Mouse (Mus musculus): Measurements from ENCODE around the gene 1700067K01Rik.
"Not testable (repeated sequence)": the region's sequence is repeated elsewhere in the genome, so short reads cannot be mapped to it uniquely, and the experiment has no call there.

1700067K01Rik gene

DNA sequence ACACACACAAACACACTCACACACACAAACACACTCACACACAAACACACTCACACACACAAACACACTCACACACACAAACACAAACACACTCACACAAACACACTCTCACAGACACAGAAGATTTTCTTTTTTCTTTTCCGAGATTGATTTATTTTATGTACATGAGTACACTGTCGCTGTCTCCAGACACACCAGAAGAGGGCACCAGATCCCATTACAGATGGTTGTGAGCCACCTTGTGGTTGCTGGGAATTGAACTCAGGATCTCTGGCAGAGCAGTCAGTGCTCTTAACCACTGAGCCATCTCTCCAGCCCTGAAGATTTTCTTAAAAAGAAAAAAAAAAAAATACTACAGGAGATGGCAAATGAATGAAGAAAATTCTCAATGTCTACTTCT, 18.1 kb upstream of the 1700067K01Rik start:
- DNase-seq (ENCODE audit: low spot score in 2 of 2): not testable (repeated sequence)

DNA sequence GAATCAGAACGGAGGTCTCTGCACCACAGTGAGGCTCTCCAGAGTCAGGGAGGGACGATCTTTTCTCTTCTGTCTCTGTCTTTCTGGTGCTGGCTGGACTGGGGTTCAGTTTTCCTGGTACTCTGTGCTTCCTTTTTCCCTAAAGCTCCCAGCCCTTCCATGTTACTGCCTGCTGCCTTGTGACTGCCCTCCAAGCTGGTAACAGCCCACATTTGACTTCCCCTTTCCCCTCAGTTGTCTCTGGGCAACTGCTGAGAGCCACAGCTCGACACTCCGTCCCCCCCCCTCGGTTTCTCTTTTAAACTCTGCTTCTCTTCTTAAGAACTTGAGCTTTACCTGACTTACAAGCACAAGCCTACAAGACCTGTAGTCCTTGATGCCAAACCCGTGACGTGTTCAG, 12.1 kb upstream of the 1700067K01Rik start:
- no peak for DNase-seq (ENCODE audit: low spot score in 2 of 2)

DNA sequence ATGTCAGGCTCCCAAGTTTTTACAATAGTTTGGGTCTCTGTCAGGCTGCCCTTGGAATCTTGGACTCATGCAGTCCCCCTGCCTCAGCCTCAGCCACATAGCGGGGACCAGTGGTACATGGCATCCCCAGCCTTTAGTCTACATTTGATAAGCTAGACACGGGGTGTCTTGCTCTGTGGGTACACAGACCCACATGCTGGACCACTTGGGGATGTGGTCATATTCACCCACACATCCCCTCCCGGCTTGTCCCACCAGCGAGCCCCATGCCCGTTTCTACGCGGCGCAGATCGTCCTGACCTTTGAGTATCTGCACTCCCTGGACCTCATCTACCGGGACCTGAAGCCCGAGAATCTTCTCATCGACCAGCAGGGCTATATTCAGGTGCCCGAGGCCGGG, 11.1 kb upstream of the 1700067K01Rik start:
- no peak for DNase-seq (ENCODE audit: low spot score in 2 of 2)

DNA sequence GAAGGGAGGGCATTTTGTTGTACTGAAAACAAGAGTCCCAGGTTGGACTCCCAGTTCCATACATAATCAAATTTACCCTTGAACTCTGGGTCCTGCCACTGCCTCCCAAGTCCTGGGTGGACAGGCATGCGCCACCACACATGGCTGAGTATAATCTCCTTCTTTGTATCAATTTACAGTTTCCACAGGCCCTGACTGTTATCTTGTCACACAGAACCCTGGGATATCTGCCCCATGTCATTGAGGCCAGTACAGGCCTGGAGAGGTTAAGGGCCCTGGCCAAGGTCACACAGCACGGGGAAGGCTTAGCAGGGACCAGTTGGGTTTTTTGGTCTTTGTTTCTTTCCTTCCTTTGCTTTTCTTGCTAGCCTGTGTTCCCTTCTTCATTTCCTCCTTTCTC, 8.8 kb upstream of the 1700067K01Rik start:
- DNase-seq (ENCODE audit: low spot score in 2 of 2): no peak

DNA sequence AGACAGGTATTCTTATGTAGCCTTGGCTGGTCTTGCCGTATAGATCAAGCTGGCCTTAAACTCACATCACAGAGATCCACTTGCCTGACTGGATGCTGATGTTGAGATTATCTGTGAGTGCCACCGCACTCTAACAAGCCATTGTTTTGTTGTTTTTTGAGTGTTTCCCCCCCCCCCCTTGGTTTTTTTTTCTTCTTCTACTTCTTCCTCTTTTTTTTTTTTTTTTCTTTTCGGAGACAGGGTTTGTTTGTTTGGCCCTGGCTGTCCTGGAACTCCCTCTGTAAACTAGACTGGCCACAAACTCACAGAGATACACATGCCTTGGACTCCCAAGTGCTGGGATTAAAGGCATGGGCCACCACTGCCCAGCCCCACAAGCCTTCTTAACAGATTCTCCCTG, 7.3 kb upstream of the 1700067K01Rik start:
- no peak for DNase-seq (ENCODE audit: low spot score in 2 of 2)

DNA sequence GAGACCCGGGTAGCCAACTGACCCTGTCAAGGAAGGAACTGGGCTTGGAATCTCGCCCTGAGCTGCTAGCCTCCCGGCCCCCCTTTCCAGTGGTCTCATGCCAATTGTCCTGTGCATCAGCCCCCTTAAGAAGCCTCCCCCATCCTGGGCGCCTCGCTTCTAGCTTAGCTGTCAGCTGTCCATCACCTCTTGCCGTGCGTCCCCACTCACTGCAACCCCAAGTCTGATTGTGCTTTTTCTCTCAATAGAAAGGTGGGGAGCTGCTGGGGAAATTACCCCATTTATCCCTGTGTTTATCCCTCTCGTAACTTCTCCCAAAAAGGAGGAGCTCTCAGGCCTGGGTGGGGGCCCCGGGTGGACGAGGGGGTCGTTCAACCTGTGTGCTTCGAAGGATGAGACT, 5.3 kb upstream of the 1700067K01Rik start:
- DNase-seq (ENCODE audit: low spot score in 2 of 2): no peak

DNA sequence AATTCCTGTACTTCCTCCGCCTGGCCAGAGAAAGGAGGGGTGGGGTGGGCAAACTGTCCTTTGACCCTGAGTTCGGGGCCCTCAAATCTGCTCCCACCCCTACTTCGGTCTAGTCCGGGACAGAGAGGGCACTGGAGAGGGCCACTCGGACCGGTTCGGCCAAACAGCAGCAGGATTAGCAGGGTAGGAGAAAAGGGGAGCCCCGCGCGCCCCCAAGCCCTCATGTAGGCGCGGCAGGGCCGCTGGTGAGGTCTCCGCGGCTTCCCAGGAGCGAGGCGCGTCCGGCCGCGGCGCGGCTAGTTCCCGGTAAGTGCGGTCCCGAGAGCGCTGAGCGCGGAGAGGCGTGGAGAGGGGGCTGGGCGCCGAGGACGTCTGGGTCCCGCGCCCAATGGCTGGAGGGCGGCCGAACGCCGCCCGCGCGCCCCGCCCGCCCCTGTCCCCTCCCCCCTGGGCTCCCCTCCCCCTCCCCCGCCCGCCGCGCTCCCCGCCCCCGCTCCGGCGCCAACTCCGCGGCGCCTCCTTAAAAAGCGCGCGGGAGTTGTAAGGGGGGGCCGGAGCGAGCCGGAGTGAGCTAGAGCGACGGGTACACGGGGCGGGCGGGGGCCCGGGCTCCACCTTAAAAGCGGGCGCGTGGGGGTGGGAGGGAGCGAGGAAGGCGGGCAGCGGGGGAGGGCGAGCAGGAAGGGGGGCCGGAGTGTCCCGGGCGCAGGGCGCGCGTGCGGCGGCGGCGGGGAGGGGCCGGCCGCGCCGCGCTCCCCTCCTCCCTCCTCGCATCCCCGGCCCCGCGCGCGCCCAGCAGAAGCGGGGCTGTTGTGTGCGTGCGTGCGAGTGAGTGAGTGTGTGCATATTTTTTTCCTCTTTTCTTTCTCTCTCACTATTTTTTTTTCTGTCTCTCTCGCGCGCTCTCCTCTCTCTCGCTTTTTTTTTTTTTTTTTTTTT, 4.5 kb upstream of the 1700067K01Rik start:
- peak; percentile 85 to 87 for DNase-seq (ENCODE audit: low spot score in 2 of 2)

DNA sequence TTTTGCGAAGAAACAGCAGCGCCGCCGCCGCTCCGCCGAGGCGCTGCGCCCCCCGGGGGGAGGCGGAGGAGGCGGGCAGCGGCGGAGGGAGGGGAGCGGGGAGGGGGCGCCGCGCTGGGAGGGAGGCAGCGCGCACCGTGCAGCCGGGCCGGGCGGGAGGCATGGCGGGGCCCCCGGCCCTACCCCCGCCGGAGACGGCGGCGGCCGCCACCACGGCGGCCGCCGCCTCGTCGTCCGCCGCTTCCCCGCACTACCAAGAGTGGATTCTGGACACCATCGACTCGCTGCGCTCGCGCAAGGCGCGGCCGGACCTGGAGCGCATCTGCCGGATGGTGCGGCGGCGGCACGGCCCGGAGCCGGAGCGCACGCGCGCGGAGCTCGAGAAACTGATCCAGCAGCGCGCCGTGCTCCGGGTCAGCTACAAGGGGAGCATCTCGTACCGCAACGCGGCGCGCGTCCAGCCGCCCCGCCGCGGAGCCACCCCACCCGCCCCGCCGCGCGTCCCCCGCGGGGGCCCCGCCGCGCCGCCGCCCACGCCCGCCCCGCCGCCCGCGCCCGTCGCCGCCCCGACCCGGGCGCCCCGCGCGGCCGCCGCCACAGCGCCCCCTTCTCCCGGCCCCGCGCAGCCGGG, 3.7 kb upstream of the 1700067K01Rik start, which contains the start of gene Samd1:
Gene Samd1 (plus strand): TSS at position 162 of the 631 bp plus-strand sequence.
- DNase-seq (ENCODE audit: low spot score in 2 of 2): peak in 1 of 2 experiments; percentile 39

DNA sequence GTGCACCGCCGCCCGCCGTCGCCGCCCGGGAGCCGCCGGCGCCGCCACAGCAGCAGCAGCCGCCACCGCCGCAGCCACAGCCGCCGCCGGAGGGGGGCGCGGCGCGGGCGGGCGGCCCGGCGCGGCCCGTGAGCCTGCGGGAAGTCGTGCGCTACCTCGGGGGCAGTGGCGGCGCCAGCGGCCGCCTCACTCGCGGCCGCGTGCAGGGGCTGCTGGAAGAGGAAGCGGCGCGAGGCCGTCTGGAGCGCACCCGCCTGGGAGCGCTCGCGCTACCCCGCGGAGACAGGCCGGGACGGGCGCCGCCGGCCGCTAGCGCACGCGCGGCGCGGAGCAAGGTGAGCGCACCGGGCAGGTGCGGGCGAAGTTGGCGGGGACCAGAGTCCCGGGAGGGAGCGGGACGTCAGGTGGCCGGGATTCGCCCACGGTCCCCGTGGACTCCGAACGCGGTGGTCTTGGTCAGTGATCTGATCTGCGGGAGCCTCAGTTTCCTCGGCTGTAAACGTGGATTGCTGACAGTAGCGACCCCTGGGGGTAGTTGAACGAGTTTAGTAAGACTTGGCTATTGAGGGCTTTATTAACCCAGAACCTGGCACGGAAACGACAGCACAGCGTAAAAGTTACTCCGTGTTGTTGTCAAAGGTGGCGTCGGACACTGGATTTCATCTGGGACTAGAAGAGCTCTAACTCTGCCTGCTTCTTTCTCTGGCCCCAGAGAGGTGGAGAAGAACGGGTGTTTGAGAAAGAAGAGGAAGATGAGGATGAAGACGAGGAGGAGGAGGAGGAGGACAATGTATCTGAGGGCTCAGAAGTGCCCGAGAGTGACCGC, 2.9 kb upstream of the 1700067K01Rik start:
- peak in 1 of 2 experiments; percentile 67 for DNase-seq (ENCODE audit: low spot score in 2 of 2)

DNA sequence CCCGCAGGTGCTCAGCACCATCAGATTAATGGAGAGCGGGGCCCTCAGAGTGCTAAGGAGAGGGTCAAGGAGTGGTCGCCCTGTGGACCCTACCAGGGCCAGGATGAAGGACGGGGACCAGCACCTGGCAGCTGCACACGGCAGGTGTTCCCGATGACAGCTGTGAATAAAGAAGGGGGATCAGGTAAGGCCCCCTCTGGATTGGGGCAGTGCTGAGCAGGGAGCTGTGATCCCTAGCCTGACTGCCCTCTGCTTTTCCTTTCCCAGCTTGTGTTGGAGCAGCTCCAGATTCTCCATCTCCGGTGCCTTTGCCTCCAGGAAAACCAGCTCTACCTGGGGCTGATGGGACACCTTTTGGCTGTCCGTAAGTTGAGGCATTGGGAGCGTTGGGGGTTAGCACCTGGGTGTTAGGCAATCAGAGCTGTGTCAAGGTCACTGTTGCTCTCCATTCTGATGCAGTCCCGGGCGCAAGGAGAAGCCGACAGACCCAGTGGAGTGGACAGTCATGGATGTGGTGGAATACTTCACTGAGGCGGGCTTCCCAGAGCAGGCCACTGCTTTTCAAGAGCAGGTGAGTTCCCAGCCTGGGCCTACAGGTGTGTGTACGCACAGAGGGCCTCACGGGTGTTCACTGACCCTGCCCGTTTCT, 2.1 kb upstream of the 1700067K01Rik start:
- DNase-seq (ENCODE audit: low spot score in 2 of 2): no peak

DNA sequence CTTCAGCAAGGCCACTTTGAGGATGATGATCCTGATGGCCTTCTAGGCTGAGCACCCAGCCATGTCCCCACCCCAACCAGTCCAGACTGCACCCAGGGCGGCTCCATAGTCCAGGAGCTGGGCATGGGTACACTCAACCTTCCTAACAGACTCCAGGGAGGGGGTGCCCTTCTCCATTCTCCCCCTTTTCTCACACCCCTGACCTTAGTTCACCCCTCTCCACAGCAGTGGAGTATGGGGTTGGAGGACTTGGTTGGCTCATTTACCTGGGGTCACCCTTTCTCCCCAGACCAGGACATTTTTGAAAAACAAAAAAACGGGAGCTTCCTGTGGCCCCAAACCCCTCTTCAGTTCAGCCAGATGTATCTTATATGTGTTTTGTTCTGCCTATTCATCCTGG, 1.5 kb upstream of the 1700067K01Rik start:
- DNase-seq (ENCODE audit: low spot score in 2 of 2): no peak

DNA sequence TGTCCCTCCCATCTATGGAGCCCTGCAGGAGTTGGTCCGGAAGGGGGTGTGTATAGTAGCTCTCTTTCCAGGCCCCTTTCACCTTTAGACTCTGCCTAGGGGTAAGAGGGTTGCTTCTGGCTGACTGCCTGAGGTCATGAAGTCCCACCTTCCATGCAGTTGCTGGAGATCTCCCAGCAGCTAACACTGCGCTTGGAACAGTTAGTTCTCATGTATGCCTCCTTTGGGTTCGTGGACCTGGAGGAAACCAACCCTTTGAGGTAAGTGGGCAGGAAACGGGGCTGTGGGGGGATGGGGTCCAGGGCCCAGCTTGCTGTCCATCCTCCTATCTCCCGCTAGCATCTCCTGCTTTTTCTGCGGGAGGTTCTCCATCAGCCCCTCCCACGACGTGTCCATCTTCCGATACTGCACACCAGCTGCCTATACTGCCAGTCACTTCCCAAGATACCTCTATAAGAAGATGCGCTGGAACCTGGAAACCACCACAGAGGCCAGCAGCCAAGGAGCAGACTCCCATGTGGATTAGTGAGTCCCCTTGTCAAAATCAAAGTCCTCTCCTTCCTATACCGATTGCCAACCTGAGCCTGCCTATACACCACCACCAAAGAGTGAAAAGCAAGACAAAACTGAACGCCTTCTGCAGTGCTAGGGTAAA, 1.8 kb downstream of the 1700067K01Rik start:
- DNase-seq (ENCODE audit: low spot score in 2 of 2): no peak

DNA sequence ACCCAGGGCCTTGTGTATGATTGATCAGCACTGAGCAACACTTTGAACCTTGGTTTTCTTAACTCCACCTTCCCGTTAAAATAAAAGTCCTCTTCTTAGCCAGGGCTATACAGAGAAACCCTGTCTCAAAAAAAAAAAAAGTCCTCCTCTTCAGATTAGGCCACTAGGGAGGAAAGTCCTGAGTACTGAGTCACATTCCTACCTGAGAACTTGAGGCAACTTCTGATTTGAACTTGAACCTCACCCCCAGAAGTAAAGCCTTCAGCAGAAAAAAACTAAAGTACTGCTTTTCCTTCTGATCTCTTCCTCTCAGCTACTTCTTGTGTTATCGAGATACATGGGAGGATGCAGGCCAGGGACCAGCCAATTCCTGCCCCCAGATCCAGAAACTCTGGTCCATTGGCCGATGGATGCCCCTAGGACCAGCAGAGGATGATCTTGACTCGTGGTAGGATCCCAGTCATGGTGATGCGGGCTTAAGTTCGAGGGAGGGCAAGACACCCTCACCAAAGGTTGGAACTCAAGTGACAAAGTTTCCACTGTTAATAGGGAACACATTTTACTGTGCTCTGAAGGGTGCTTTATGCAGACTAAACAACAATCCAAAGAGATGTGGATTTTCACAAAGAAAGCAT, 2.4 kb downstream of the 1700067K01Rik start:
- no peak for DNase-seq (ENCODE audit: low spot score in 2 of 2)

DNA sequence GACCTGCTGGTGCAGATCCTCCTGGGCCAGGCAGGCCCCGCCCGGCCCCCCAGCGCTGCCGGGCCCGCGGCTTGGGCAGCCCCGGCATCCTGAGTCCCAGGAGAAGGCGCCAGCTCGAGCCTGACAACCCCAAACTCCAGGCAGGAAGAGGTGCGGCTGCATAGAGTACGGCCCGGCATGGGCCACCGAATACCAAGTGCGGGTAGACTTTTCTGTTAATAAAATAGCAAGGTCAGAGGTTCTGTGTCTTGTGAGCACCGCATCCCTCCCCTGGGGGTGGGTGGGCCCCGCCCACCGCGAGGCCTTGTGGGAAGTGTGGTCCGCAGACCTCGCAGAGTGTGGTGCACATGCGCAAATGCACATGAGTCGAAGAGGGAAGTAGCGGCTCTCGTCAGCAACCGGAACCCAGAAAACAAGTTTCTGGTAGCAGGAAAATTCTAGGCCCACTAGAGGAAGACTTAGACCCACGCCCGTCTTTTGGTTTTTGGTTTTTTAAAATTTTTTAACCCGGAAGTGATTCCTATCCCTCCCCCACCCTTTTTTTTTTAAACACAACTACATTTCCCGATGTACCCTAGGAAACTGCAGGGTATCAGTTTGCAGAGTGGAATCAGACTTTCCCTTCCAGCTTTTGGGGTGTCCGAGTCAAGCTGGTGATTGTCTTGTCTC, 3.4 kb downstream of the 1700067K01Rik start:
- peak; percentile 86 to 92 for DNase-seq (ENCODE audit: low spot score in 2 of 2)

DNA sequence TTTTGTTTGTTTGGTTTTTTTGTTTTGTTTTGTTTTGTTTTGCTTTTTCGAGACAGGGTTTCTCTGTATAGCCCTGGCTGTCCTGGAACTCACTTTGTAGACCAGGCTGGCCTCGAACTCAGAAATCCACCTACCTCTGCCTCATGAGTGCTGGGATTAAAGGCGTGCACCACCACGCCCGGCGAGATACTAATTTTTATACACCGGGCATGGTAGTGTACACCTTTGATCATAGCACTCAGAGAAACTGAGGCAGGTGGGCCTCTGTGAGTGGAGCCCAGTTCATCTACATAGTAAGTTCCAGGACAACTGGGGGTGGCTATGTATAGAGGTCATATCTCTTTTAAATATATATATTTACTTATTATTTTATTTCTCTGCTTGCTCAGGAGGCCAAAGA, 4.2 kb downstream of the 1700067K01Rik start:
- not testable (repeated sequence) for DNase-seq (ENCODE audit: low spot score in 2 of 2)

DNA sequence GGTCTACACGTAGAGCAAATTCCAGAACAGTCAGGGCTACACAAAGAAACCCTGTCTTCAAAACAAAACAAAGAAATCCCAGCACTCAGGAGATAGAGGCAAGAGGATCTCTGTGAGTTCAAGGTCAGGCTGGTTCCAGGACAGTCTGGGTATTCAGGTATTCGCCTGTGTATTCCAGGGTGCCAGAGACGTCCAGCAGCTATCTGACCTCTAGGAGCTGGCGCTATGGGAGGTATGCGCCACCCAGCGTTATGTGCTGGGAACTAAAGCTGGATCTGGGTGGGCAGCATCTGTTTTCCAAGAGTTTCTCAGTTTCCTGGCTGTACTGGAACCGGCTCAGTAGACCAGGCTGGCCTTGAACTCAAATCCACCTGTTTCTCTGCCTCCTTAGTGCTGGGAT, 7.1 kb downstream of the 1700067K01Rik start:
- DNase-seq (ENCODE audit: low spot score in 2 of 2): no peak

DNA sequence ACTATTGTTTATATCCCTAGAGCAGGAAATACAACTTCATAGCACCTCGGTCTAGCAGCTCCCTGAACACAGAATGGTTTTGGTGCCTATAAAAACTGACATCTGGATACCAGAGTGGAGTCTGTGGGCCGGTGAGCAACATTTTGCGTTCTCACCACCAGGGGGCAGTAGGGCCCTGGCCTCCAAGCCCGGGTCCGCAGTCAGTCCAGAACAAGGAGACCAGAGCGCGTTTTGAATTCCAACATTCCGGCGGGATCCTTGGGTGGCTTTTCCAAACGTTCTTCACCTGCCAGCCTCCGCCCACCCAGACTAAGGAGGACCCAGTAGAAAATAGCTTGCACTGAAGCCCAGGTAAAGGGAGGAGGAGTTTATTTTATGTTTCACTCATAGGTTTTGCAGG, 8.6 kb downstream of the 1700067K01Rik start:
- DNase-seq (ENCODE audit: low spot score in 2 of 2): peak; percentile 69 to 74

DNA sequence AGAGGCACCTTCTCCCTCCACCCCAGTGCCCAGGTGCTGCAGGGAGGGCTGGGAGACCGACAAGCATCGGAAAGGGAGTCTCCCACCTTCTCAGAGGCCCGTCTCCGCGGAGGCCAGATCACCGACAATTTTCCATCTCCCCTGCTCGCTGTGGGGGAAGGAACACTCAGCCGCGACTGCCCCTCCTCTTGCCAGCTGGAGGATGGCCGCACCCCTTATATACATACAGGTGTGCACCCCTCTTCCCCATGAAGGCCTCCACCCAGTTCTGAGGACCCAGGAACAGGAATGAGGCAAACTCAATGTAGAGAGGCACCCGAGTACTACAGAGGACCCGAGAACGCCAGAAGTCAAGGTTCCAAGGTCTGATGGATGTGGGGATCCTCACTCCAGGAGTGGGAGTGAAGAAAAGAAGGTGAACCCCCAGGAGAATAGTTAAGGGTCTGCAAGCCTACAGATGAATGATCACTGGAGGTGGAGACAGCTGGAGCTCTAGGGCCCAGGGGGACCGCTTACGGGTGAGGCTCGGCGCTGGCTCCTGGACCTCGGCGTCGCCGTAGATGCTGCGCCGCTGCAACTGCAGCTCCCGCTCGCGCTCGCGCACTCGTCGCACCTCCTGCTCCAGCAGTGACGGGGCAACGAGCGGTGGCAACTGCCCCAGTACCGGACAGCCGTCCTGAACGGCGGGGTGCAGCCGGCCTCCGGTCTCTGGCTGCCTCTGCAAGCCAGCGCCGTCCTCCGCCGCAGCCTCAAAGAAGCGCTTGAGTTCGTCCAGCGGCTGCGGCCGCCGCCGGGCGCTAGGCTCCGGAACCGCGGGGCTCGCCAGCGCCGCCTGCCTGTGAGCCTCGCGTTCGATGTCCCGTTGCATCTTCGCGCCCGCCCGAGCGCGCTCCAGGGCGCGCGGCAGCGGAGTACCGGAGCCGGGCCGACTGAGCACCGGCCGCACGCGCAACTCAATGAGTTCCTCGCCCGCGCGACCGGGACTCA, 9.6 kb downstream of the 1700067K01Rik start:
- DNase-seq (ENCODE audit: low spot score in 2 of 2): peak; percentile 49 to 78

Data from urinary bladder, adult 18-20 months (tissue).